Mouse (Mus musculus) gastrocnemius, postnatal 25 days (tissue): ENCODE results near the gene Myo5c. TPM values are rescaled to one million over a fixed set of nuclear protein-coding genes. Genes with fewer than 3 reads are reported as not detected.

ENCODE experiments used
- DNase-seq: peaks from one replicate; pipeline ENCODE4 v3.0.0; 2022
- total RNA-seq, 2 experiments: library from RNA; stranded (reverse); gene quantifications; 1 replicate in 1 of 2; 2 replicates in 1 of 2; pipeline ENCODE4 v1.2.3; 2021

The Myo5c gene
- total RNA-seq, 2 experiments from 2014 or later, result 6.7 to 7.6 TPM

DNA sequence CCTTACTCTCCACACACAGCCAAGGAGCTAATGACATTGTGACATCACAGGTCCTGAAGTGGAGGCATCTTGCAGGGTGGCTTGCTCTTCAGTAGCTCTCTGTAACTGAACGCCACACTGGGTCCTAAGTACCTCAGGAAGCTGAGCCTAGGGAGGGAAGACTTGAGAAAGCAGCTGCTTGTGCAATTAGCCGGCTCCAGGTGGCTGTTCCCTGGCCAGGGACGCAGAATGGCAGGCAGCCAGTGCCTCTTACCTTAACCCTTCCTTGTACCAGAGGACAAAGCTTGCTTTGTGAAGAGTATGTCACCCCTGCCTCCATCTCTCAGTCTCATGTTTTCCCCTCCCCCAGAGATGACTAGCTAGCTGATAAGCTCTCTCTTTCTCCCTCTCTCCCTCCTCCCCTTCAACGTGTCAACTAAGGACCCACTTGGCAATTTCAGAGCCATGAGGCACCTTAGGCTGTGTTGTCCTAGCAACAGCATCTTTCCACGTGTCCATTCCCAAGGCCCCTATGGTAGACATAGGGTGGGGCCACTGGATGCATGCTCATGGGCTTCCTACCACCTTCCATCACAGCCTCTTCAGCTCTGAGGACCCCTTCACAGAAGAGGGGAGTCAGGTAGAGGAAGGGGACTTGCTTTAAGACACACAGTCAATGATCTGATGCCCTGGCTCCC is 12.0 kb downstream of the Myo5c start:
- DNase-seq, result peak; percentile 27

- DNase-seq, result no peak
Observed at GRCm38 (mm10) chr9:75244527-75244926, 12.7 kb downstream of the Myo5c start.

- no peak for DNase-seq
Observed at GRCm38 (mm10) chr9:75246080-75246930, 14.5 kb downstream of the Myo5c start.

DNA sequence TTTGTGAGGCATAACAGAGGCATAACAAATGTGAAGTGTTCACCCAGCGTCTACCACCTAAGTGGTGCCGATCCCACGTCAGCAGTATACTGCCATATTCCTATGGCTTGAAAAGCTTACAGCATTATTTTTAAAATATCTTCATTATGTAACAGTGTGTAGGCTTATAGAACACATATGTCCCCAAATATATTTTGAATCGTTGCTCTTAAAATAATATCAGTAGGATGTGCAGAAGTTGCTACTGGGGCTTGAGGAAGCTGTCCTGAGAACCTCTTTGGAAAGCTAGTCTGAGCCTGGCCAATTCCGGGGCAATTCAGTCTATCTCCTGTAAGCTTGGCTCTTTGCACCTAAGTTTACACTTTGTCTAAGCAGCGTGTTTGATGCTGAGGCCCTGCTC is 16.1 kb downstream of the Myo5c start:
- no peak for DNase-seq

- no peak for DNase-seq
Observed at GRCm38 (mm10) chr9:75248359-75248758, 16.5 kb downstream of the Myo5c start.

GRCm38 (mm10) chr9:75248874-75249273 is 17.1 kb downstream of the Myo5c start:
- no peak for DNase-seq

GRCm38 (mm10) chr9:75253158-75253557 is 21.3 kb downstream of the Myo5c start:
- DNase-seq, result peak; percentile 65

- no peak for DNase-seq
Observed at GRCm38 (mm10) chr9:75253766-75254165, 21.9 kb downstream of the Myo5c start.

- peak; percentile 79 for DNase-seq
Observed at GRCm38 (mm10) chr9:75254196-75254955, 22.6 kb downstream of the Myo5c start.

DNA sequence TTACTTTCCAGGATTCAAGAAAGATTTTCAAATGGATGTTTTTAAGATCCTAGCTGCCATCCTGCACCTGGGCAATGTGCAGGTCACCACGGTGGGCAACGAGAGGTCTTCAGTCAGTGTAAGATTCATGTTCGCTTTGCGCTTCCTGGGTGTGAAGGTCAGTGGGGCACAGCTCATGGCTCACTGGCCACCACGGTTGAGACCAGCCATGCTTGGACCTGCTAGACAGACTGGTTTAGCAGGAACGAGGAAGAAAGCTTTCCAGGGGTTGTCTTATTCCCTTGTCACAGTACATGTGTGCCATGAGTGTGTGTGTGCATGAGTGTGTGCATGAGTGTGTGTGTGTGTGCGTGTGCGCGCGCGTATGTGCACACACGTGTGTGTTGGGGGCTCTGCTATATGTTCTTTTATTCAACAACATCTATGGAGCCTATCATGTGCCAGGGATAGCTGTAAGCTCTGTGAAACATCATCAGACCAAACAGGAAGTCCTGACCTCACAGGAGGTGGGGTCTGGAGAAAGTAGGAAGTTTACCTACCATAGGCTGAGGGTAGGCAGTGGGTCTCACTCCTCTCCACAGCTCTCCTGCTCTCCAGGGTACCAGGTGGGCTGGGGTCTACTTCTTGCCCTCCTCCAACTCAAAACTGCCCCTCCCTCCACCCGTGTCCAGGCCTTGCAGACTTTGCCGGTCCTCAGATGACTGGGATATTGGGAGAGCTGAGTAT is 24.2 kb downstream of the Myo5c start:
- DNase-seq, result no peak

GRCm38 (mm10) chr9:75258792-75259191 is 27.0 kb downstream of the Myo5c start:
- no peak for DNase-seq

DNA sequence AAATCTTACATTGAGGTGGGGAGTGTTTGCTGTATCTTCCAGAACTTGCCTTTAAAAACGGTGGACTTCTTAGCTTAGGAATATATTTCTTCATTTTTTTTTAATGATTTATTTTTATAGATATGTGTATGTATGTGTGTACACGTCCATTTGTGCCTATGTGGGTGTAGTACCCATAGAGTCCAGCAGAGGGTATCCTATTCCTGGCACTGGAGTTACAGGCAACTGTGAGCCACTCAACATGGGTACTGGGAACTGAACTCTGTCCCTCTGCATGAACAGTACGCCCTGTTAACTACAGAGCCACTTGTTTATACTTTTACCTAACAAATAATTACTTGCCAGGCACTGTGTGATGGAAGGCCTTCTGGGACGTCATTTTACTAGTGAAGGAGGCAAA is 27.8 kb downstream of the Myo5c start:
- DNase-seq, result no peak

DNA sequence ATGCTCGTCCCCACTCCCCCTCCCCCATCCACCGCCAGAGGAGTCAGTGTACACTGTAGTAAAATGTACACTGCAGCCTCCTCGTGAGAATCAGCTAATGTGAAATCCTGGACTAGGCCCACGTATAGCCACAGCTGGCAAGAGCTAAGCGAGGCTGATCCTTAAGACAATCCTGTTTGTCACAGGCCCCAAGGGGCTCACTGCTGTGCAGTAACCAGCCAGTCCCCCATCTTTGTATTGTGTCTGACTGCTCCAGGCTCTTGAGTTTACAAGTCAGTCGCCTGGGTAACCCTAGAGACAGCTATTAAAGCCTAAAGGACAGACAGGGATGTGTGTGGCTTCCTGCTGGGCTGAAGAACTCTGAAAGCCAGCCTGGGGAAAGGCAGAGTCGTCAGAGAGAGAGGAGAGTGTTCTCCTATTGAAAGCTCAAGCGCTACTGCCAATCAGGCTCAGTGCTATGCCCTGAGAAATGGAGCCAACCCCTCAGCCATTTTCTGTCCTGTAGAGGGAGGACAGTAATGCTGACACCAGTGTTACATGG is 29.6 kb downstream of the Myo5c start:
- DNase-seq, result no peak

- DNase-seq, result no peak
Observed at GRCm38 (mm10) chr9:75262235-75262826, 30.5 kb downstream of the Myo5c start.

DNA sequence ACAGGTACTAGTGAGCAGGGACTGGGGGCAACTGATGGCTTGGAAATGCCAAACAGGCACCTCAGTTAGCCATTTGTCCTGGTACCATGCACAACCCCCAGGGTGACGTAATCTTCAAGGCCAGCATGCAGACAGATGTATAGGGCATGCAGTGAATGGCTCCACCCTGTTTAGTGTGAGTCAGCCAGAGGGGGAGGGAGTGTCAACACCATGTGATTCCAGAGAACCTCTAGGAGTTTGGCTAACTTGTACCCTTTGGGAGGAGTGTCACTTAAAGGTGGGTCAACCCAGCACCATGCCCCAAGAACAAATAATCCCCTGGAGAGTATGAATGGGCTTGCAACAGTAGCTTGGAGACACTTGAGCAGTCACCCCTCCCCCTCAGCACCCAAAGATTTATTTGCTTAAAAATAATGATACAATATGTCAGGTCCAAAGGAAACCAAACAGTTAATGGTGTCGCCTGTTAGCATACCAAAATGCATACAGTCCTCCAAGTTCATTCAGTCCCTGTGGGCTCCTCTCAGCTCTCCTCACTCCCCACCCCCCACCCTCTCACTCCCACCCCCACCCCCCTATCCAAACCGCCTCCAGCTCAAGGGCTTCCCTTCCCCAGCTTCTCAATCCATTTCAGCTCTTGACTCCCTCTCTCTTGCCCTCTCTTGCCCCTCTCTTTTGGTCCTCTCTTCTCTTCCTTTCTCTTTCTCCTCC is 32.3 kb downstream of the Myo5c start:
- DNase-seq, result no peak

GRCm38 (mm10) chr9:75267147-75267546 is 35.3 kb downstream of the Myo5c start:
- DNase-seq, result no peak

DNA sequence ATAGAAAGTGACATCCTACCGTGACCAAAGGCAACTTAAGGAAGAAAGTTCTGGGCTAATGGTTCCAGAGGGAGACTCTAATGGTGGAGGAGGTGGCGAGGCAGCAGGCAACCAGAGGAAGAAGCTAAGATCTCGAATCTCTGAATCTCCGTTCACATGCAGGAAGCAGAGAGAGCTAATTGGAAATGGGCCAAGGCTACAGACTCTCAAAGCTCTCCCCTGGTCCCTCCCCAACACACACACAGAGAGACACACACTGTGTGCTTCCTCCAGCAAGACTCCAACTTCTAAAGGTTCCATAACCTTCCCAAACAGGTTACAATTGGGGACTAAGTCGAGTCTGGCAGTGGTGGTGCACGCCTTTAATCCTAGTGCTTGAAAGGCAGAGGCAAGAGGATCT is 38.6 kb downstream of the Myo5c start:
- DNase-seq, result no peak

DNA sequence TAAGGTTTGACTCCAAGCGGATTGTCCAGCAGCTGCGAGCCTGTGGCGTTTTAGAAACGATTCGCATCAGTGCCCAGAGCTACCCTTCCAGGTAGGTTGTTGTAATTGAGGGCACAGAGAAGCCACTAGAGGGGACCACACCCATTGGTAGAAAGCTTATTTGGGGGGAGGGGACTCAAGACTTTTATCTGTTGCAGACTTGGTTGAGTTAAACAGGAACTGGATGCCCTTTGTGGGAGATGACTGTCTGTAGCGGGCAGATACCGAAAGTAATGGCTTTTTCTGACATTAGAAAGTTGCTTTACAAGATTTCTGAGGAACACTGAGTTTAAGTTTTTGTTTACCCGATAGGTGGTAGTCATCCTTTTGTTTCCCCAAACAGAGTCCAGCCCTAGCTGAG is 39.7 kb downstream of the Myo5c start:
- no peak for DNase-seq

DNA sequence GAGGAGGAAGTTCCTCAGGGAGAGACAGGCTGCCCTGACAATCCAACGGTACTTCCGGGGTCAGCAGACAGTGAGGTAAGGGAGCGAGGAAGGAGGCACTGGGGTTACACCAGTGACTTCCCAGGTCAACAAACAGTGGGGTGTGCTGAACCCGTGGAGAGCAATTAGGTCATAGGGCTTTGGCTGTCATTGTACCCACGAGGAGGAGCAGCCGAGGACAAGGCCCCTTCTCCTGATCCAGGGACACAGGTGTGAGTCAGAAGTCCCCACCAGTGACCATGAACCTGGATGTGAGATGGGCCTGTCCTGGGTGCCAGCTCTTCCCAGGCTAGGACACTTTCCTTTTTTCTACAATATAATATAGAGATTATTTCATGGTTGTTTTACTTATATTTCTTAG is 41.8 kb downstream of the Myo5c start:
- no peak for DNase-seq

DNA sequence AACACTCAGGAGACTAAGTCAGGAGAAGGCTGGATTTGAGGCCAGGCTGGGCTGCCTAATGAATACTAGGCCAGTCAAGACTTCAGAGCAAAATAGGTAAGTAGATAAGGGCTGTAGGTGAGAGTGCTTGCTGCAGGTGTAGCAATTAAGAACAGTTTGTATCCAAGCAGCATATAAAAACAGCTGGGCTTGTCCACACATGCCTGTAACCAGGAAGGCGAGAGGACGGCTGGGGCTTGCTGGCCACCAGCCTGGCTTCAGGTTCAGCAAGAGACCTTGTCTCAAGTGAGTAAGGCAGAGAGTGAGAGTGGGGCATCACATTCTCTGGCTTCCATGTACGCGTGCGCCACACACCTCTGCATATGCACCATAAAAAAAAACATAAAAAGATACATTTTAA is 42.7 kb downstream of the Myo5c start:
- DNase-seq, result no peak

DNA sequence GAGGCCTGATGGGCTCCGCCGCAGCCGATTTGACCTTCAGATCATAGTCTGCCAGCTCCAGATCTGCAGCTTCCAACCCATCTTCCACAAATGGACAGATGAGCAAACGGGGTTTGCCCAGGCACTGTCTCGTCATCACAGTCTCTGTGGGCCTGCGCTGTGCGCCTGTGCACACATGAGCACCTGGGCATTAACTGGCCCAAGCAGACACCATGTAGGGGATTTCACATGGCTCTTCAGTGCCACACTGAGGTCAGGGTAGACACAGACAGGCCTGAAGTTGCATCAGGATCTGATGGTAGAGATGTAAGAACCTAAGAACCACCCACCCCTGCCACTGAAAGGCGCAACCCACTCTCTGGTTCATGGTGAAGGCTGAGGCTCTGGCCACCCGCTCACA is 43.2 kb downstream of the Myo5c start:
- no peak for DNase-seq
